Mouse (Mus musculus) Patski (cell line): ENCODE data around the gene Smyd1. TPM values are rescaled to one million over a fixed set of nuclear protein-coding genes. Genes with fewer than 3 reads are reported as not detected.
A peak's percentile ranks its signal among the peaks of the same experiment; 100 is the strongest.

Experiments
- ATAC-seq: fragments of 100-300 bp; one replicate; pipeline ENCODE4 v1.8.0; 2021
- CTCF ChIA-PET: fragments of 350-600 bp; sonication (Branson Sonifier 250); formaldehyde crosslinking; loops from one replicate; lab custom pipeline; 2022; ENCODE audit warnings: inconsistent platforms; lab: Charles Lee
- POLR2A ChIA-PET: fragments of 350-600 bp; sonication (Branson Sonifier 250); formaldehyde crosslinking; loops from one replicate; lab custom pipeline; 2022; ENCODE audit warnings: antibody characterized with exemption, inconsistent platforms; lab: Charles Lee
- DNase-seq: peaks from one replicate; pipeline ENCODE4 v3.0.0-alpha.2; 2011; ENCODE audit warnings: low read depth, low spot score
- H3K27me3 ChIP-seq: fragments of 371-371 bp; one replicate; pipeline ENCODE4 v1.5.1; 2021
- CTCF ChIP-seq: fragments of 100-300 bp; IDR thresholded peaks from one replicate; pipeline ENCODE4 v1.5.1; 2021
- in situ Hi-C: fragments of 300-500 bp; cut with MboI; formaldehyde crosslinking; loops from 3 replicates; pipeline ENCODE4 v1.11.1; 2018; ENCODE audit warnings: low pct_unique_long_range_greater_than_20kb, mixed read lengths
- polyA plus RNA-seq: library from polyadenylated mRNA; unstranded; gene quantifications from one replicate; pipeline ENCODE4 v1.2.3, GENCODE M21; 2021

Gene Smyd1
- polyA plus RNA-seq, 1 experiment from 2014 or later, result 0.71 TPM

DNA sequence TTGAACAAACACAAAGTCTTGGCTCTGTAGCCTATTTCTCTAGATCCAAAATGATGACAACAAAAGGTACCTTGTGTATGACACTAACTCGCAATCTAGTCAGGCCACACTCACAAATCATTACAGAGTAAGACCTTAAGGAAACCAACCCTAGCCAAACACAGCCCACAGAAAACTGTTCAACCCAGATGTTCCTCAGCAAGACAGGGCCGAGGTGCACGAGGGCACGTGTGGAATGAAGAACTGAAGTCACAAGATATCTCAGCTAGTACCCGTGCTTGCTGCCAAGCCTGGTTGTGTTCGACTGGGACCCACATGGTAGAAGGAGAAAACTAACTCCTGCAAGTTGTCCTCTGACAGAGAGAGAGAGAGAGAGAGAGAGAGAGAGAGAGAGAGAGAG lies 7.8 kb upstream of the Smyd1 start:
- ChIA-PET CTCF (no interaction called here), POLR2A (no interaction called here)
- TF ChIP-seq CTCF, result no peak
- DNase-seq, result no peak
- peaks cover 6% of the 10 kb centered on the region for H3K27me3 ChIP-seq
- no peak for ATAC-seq
- in situ Hi-C loops, result no loop called here

DNA sequence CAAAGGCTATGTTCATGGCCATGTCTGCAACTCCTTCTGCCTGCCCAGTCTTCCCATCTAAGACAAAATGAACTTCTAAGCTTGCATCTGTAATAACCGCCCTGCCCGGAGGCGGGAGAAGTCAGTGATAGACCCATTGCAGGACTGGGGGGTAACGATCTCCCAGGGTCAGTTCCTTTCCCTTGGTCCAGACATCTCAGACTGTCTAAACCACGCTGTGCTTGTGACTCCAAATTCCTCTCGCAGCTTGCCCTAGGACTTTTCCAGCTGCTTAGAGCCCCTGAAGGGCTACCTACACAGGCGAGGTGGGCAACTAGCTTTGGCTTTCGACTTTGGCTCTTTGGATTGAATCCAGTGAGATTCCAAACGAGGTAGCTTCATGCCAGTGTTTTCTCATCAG lies 2.8 kb upstream of the Smyd1 start:
- CTCF ChIA-PET, result no interaction called here
- POLR2A ChIA-PET, result no interaction called here
- ATAC-seq, result no peak

DNA sequence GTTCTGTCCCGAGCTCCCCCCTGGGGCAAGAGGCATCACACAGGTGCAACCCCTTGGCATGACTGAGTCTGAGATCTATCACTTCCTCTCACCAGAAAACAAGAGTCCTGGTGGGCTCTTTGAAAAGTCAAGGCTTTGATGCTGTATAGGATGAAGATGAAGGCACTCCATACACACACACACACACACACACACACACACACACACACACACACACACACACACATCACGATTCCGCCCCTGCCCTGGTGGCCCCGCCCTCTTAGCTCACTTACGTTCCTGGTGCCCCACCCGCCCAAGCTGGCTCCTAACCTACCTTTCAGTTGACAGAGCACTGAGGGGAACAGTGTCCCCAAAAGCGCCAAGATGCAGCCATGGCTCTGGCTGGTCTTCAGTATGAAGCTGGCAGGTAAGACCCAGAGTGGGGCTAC lies 473 bp upstream of the Smyd1 start, which contains the start of gene Cd8b1:
Gene Cd8b1 (plus strand): TSS at position 298 of the 431 bp plus-strand sequence.
- ChIA-PET CTCF (no interaction called here), POLR2A (no interaction called here)
- no peaks in the 10 kb centered on the region for H3K27me3 ChIP-seq
- ATAC-seq (no peak), DNase-seq (no peak)
- in situ Hi-C loops, result no loop called here
- no peak for TF ChIP-seq CTCF

More for the DNA sequence above, 2.8 kb upstream of the Smyd1 start:
- no peak for TF ChIP-seq CTCF
- in situ Hi-C loops, result no loop called here
- no peaks in the 10 kb centered on the region for H3K27me3 ChIP-seq
- DNase-seq, result no peak

DNA sequence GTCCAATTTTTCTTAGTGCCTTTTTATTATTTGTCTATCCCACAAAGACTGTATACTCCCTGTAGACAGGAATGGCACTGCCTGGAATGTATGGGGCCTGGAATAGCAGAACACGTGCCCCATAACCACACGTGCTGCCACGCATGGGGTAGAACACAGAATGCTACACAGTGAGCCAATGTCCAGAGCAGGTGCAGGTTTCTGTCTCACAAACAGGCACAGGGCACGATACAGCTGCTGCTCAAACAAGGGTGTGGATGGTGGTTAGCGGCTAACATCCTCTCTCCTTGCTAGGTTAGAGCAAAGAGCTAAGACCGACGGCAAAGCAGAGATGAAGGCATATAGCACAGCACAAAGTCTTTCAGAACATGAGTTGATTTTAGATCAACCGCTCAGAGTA lies 14.5 kb downstream of the Smyd1 start:
- peaks cover 3% of the 10 kb centered on the region for H3K27me3 ChIP-seq
- CTCF ChIA-PET, result no interaction called here
- in situ Hi-C loops, result no loop called here
- no peak for DNase-seq
- ATAC-seq, result no peak
- TF ChIP-seq CTCF, result no peak
- POLR2A ChIA-PET, result no interaction called here

DNA sequence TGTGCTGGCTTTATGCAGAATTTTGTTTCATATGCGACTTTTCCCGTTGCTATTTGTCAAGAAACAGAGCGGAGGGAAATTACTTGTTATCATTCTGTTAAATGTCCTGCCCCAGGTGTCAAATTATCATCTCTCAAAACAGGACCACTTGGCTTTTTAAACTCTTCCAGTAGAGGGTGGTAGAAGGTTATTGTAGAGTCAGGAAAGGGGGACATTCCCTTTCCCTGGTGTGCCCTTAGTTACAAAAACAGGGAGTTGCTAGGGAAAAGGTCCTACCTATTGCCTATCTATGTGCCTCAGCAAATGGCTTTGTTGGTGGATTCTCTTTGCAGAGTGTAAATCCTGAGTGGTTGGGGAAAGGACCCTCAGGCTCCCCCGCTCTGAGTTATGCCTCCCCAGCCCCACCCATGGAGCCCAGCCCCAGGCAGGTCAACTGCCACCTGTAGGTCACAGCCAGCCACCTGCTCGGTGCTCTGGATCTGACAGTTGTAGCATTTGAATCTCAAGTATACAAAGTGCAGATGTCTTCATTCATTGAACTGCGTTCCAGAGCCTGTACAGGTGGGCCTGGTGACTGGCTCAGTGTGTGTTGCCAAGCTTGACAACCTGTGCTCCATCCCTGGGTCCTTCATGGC lies 19.8 kb downstream of the Smyd1 start:
- CTCF ChIA-PET, result no interaction called here

DNA sequence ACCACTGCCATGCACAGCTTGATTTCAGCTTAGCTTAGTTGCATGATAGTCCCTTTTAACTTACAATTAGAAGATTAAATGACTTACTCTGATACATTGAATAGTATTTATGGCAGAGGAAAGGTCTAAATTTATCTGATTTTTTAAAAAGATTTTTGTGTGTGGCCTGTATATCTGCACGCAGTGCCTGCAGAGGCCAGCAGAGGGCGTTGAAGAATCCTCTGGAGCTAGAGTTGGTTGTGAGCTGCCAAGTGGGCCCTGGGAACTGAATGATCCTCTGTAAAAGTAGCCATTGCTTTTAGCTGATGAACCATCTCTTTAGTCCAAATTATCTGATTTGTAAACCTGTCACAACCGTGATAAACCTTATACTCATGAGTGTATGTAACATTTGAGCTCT lies 23.3 kb downstream of the Smyd1 start:
- TF ChIP-seq CTCF, result peak; percentile 49
- ChIA-PET CTCF (interaction anchor here (1.3 kb wide), 1 partner anchor 10 kb away, joined by 3 read pairs; no protein-coding TSS in a partner anchor), POLR2A (interaction anchor here (0.6 kb wide), 2 partner anchors 105 to 131 kb away, joined by 4 read pairs; no protein-coding TSS in a partner anchor)
- ATAC-seq, result no peak
- no peak for DNase-seq
- H3K27me3 ChIP-seq, result no peaks in the 10 kb centered on the region
- in situ Hi-C loops, result no loop called here

More for the DNA sequence above, 19.8 kb downstream of the Smyd1 start:
- DNase-seq (no peak), ATAC-seq (no peak)
- peaks cover 3% of the 10 kb centered on the region for H3K27me3 ChIP-seq
- in situ Hi-C loops, result no loop called here
- TF ChIP-seq CTCF, result peak; percentile 13
- POLR2A ChIA-PET, result no interaction called here

DNA sequence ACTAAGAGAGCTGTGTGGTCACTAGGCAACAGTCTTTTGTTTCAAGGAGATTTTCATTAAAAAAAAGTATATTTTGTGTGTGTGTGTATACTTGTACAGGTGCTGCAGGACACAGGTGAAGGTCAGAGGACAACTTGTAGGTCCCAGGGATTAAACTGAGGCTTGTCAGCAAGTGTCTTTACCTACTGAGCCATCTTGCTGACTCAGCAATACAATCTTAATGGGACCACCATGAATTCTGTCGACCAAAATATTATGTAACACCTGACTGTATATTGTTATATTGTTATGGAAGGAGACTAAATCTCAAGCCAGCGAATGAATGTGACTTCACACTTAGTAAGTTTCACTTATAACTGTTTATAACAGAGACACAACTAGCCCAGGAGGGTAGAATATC lies 24.0 kb downstream of the Smyd1 start:
- in situ Hi-C loops, result no loop called here
- POLR2A ChIA-PET, result no interaction called here
- no peak for TF ChIP-seq CTCF
- DNase-seq, result no peak
- CTCF ChIA-PET, result interaction anchor here (1.3 kb wide), 1 partner anchor 11 kb away, joined by 3 read pairs; no protein-coding TSS in a partner anchor
- no peaks in the 10 kb centered on the region for H3K27me3 ChIP-seq
- ATAC-seq, result no peak

DNA sequence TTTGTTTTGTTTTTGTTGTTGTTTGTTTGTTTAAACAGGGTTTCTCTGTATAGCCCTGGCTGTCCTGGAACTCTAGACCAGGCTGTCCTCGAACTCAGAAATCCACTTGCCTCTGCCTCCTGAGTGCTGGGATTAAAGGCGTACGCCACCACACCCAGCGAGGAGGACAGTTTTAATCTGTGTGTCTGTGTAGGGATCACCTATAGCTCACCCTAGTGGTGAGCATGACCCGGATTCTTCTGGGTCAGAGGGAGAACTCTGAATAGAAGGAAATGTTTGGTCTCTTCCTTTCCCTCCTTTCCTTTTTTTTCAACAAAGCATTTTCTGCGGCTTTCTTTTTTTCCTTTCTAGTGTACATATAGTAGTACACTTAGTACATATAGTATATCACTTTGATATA lies 26.7 kb downstream of the Smyd1 start:
- DNase-seq (no peak), ATAC-seq (no peak)
- CTCF ChIA-PET, result interaction anchor here (1.9 kb wide), 1 partner anchor 11 kb away, joined by 7 read pairs; no protein-coding TSS in a partner anchor
- in situ Hi-C loops, result no loop called here
- TF ChIP-seq CTCF, result no peak
- POLR2A ChIA-PET, result interaction anchor here (1.2 kb wide), 1 partner anchor 14 kb away, joined by 3 read pairs; no protein-coding TSS in a partner anchor
- H3K27me3 ChIP-seq, result no peaks in the 10 kb centered on the region

DNA sequence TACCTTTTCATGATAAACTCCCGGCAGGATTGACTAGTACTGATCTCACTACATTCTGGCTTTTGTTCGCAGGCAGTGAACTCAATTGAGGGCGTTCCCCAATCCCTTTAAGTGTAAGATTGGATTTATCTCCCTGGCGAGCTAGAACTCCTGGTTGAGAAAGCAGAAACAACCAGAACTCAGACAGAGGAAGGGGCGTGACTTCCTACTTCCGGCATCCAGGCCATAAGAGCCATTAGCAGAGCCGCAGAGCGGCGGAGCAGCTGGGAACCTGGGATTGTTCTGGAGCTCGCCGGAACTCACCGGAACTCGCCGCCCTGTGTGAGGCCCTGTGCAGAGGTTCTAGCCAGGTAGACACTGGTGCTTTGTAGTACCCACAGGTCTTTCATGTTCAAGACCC lies 28.5 kb downstream of the Smyd1 start:
- DNase-seq (no peak), ATAC-seq (no peak)
- in situ Hi-C loops, result no loop called here
- ChIA-PET POLR2A (interaction anchor here (1.2 kb wide), 1 partner anchor 12 kb away, joined by 3 read pairs; no protein-coding TSS in a partner anchor), CTCF (interaction anchor here (0.9 kb wide), 1 partner anchor 12 kb away, joined by 4 read pairs; no protein-coding TSS in a partner anchor)
- H3K27me3 ChIP-seq, result no peaks in the 10 kb centered on the region
- TF ChIP-seq CTCF, result no peak

DNA sequence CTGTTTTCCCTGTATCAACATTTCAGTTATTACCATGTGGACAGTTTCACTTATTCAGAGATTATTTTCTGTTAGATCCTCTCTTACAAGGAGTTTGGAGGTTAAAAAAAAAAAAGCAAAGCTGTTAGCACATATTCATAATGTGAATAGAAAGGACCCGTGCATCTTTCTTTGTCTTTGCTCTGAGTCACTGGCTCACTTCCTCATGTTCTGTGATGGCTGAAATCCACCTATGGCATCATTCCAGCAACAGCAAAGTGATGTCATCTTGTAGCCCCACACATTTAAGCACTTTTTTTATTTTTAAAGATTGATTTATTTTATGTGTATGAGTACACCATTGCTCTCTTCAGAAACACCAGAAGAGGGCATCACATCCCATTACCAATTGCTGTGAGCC lies 42.6 kb downstream of the Smyd1 start:
- TF ChIP-seq CTCF, result peak; percentile 53
- ATAC-seq (no peak), DNase-seq (no peak)
- H3K27me3 ChIP-seq, result no peaks in the 10 kb centered on the region
- in situ Hi-C loops, result no loop called here
- CTCF ChIA-PET, result no interaction called here
- POLR2A ChIA-PET, result interaction anchor here (0.7 kb wide), 1 partner anchor 156 kb away, joined by 3 read pairs; no protein-coding TSS in a partner anchor

DNA sequence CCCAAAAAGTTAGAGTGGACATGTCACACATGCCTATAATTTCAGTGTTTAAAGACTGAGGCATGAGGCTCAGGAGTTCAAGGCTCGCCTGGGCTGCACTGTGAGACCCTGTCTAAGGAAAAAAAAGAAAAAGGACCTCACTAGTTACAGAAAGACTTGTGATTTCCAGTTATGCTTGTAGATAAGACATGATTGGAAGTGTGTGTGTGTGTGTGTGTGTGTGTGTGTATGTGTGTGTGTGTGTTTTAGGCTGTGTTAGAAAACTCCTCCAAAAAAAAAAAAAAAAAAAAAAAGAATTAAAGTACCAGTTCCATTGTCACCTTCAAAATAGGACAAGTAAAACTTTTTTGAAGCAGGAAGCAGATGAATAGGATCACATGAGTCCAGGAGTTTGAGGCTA lies 47.4 kb downstream of the Smyd1 start:
- in situ Hi-C loops, result loop anchor here (5.0 kb wide), 1 partner anchor 112 kb away; no protein-coding TSS in a partner anchor
- ATAC-seq (no peak), DNase-seq (no peak)
- POLR2A ChIA-PET, result interaction anchor here (0.7 kb wide), 1 partner anchor 120 kb away, joined by 3 read pairs; no protein-coding TSS in a partner anchor
- H3K27me3 ChIP-seq, result no peaks in the 10 kb centered on the region
- CTCF ChIA-PET, result no interaction called here
- no peak for TF ChIP-seq CTCF
